Mouse (Mus musculus) telencephalon, adult 2 months (tissue): ENCODE results near the gene Cog3.

ENCODE experiments used
- DNase-seq: peaks from one replicate; pipeline ENCODE4 v3.0.0-alpha.2; 2011; ENCODE audit warnings: low read depth, low spot score

Cog3 gene

DNA sequence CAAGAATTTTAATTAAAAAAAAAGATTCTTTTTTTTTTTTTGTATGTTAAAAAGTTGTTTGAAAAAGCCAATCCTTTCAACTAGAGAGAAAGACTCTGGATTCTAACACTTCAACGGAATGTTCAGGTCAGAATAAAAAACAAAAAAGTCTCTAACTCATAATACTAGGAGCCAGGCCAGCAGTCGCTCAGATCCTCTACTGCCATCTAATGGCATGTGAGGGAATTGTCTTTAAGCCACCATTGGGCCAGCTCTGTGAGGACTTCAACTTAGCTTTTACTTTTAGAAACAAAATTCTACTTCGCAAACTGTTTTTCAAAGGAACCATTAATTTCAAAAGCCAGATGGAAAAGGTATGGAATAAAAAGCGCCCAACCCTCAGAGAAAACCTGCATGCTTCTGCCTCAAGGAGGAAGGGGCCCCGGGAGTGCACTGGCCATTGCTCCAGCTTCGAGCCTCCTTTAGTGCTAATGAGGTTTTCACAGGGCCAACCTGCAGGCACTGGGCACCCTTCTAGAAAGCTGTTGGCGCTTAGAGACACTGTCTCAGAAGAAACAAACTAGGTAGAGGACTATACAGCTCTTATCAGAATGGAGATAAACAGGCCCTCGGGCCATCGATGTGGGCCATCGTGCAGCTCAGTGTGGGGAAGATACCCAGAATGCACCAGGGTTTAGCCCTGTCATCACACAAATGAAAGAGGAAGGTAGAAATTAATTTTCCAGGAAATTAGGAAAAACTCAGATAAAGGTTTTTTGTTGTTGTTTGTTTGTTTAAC is 6.9 kb upstream of the Cog3 start:
- no peak for DNase-seq

DNA sequence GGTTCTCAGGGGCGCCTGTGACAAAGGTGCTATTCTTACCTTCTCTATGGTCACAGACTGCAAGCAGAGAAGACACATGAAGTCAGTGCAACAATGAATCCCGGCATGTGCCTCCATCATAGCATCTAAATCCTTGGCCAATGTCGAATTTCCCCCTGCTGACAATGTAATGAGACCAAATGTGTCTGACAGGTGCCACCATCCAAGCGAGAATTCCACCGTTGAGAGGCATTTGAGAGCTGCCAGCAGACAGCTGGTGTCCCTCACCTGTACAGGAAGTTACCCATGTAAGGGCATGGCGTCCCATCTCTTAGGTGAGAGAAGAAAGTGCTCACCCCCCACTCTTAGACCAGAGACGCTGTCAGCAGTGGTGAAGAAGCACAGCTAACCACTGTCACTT is 4.1 kb upstream of the Cog3 start:
- DNase-seq, result no peak

DNA sequence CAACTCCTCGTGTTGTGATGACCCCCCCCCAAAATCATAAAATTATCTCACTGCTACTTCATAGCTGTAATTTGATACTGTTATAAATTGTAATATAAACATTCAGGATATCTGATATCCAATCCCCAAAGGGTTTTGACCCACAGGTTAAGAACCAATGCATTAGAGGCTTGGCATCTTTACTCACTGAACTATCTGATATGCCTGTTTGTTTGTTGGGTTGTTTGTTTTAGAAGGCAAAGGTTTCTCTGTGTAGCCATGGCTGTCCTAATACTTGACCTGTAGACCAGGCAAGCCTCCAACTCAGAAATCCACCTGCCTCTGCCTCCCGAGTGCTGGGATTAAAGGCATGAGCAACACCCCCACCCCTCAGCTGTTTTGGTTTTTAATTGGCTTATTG is 3.5 kb upstream of the Cog3 start:
- DNase-seq, result no peak

DNA sequence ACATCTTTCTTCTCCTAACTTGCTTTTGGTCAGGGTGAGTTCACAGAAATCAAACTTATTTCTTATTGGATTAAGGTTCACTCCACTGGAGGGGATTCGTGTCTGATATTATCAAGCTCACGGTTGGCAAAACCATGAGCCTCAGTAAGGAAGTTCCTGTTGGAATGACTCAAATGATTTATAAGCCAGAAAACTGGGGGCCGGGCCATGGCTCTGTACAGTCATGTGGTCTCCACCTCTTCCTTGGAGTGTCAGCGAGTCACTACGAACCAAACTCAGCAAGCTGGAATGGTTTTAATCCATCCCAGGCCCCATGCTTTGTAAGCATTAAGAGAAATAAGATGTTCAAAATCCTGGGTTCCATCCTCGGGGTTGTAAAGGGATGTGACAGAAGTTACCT is 2.7 kb upstream of the Cog3 start:
- no peak for DNase-seq

DNA sequence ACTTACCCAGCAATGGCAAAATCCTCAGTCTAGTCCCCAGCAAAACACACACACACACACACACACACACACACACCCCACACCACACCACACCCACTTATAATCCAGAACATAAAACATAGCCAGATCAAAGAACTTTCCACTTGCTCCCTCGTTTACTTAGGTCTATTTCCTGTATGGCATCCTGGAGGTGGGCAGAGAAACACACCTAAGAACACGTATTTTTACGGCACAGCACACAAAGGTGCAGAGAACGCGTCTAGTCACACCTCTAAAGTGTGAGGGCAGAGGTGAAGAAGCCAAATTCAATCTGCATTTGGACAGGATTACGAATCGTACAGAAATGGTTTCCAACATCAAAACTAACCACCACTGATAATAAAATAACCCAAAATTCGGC is 1.1 kb downstream of the Cog3 start:
- no peak for DNase-seq

DNA sequence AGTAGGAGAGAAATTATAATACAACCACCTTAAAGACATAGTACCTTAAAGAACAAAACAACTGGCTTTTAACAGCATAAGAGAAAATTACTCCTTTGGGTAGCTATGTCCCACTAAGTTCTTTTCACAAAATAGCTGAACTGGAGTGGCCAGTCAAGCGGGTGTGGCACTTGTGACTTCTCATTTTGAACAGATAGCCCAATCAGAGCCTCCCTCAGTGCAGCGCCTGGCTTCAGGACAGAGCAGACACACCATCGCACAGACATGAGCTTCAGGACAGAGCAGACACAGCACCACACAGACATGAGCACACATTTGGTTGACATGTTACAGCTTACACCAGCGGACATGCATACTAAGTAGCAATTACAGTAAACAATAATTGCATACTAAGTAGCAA is 3.3 kb downstream of the Cog3 start:
- no peak for DNase-seq

DNA sequence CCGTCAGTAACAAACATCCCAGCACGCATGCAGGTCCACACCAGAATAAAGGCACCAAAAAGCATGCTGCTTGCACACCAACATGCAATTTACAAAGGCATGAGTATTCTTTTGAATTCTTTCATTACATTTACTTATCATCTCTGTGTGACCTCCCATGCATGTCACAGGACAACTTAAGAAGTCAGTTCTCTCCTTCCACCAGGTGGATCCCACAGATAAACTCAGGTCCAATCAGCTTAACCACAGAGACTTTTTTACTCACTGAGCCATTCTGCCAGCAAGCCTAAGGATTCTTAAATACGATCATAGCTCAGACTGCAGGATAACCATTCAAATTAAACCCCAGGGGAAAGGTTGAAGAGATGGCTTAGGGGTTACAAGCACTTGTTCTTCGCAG is 5.2 kb downstream of the Cog3 start:
- no peak for DNase-seq

DNA sequence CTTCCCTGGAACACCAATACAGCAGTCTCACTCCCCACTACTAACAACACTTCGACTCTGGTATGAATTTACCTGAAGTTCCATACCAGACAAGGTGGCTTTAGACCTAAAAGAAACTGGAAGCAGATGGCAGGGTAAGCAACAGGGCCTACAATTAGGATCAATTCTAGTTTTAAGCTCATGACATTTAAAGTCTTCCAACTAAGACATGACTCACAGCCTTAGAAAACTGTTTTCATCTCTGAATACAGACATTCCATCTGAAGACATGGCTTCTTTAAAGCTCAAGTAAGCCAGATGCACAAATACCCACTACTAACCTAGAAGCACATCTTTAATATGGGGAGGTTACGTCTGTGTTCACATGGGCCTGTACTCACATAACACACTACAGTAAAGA is 6.4 kb downstream of the Cog3 start:
- DNase-seq, result peak; percentile 43

DNA sequence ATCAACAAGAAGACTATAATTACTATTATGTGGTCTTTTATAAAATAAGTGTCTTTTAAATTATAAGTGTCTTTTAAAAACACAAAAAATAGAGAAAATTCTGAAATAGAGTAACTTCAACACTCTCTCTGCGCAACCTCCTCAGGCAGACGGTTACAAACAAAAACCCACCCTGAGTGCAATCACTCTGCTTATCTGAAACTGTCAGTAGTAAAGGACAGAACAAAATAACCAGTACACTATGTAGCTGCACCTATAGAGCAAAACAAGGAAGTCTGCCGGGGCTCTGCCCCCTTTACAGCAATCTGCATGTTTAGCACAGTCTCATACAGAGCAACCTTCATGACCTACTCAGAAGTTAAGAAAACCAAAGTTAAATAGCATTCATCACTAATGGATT is 12.4 kb downstream of the Cog3 start:
- DNase-seq, result no peak

DNA sequence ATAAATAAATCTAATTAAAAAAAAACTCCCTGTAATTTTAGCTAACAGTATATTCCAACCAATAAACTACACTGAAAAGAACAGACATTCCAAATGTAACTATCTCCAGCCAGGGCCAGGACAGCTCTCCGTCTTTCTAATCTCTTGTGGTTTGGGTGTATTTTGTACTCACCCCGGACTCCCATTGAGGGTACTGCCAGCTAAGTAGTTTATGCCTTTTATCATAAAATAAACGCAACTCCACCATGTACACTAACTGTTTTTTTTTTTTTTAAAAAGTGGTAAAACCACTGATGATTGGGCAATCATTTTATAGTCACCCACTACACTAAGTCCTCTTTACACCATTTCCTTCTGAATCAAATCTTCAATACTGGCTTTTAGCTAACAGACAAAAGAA is 18.7 kb downstream of the Cog3 start:
- DNase-seq, result no peak

DNA sequence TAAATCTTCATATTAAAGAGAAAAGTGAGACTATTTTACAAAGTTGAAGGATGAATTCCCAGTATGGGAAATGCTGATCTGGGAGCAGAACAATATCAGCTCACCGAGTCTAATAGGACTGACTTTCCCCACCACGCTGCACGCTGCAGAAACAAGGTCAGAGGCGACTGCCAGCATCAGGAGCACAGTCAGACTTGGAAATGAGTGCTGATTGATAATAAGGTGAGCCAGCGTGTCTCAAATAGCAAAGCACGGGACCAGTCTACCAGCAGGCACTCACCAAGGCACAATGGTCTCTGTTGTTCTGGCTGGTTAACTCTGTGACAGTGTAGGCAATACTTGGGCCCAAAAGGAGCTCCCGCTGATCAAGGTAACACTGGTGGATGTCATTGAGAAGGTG is 21.7 kb downstream of the Cog3 start:
- DNase-seq, result no peak

DNA sequence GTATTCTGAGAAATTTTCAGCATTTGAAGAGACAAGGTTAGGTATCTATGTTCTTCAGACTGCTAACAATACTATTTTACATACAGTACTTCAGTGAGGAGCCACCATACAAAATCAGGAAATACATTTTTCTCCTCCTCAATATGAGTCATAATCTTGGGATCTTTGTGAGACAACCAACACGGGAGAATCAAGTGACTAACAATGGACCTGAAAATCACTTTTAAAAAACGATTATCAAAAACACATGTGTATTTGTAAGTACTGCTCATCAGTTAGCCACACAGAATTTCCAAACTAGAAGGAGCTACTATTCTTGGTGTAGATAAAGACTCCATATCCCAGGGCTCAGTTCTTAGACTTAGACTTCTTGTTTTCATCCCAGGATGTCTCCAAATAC is 23.0 kb downstream of the Cog3 start:
- no peak for DNase-seq

DNA sequence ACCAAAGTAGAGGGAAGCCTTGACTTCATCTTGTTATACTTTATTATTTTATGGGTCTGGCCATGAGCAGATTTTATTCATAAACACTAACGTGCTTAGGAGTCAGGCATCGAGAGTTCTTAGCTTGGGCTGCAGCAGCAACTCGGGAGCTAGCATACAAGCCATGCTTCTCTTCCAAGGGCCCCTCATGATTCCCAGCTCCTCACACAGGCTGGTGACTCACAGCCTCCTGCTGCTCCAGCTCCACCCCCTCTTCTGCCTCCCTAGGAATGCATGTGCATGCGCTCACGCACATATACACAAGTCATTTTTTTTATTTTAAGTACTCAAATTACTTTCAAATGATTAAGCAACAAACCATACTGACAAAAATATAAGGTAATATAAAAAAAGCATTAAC is 26.2 kb downstream of the Cog3 start:
- DNase-seq, result no peak

DNA sequence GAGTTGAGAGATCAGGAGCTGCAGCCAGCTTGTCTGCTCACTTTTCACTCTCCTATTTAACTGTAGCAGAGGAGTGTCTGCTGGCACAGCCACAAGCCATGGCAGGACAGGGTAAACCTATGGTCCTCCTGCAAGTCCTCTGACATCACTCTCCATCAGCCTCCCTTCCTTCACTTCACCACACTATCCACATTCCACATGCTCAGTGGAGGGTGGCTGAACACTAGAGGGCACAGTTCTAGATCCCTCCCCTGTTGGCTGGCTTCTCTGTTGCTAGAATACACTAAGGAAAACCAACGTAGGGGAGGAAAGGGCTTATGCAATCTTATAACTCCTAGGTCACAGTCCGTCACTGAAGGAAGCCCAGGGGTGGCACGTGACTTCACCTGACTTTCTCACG is 27.3 kb downstream of the Cog3 start:
- DNase-seq, result no peak

DNA sequence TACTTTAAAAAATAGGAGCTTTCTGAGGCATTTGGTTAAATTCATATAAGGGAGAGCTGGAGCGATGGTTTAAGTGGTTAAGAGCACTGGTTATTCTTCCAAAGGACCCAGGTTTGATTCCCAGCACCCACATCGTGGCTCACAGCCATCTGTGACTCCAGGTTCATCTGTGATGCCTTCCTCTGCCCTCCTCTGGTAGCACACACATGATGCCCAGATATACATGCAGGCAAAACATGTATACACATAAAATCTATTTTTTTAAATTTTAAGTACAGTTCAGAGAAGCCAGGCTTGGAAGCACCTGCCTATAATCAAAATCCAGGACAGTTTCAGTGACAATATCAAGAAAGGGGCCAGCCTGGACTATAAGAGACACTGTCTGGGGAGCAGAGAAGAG is 31.5 kb downstream of the Cog3 start:
- no peak for DNase-seq

DNA sequence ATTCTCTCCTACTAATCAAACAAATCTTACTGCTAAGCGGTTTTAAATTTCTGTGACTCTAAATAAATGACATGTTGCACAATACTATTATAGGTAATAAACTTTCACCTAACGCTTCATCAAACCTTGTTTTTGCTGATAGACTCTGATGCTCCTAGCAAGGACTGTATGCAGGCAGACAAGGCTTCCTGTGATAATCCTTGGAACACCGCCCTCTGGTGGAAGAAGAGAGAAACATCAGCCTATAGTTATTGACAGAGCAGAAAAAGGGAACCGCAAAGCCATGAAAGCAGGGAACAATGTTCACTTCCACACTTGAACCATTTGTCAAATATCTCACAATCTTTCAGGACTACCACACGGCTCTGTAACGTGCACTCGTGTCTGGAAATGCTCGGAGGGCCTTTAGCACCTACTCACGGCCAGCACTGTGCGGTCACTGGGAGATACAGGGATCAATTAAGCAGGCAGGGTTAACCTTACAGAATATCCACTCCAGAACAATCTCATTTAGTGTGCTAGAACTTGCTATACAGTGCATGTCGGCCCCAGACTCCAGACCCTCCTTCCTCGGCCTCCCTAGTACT is 32.2 kb downstream of the Cog3 start:
- peak; percentile 29 for DNase-seq

DNA sequence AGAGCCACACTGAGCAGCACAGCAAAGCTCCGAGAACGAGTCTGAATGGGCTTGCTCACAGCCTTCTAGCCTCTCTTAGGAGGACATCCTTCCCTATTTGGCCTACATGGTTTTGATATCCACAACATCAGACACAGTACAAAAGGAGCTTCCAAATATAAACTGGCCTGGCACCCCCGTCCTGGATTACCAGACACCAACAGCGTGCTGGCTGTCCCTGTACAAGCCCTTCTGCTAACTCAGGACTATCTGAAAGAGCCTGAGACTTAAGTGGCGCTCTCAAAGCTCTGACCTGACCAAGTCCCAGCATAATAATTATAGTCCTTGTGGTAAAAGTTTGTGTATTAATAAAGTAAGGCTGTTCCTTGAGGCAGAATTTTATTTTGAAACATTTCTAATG is 34.2 kb downstream of the Cog3 start:
- DNase-seq, result no peak

DNA sequence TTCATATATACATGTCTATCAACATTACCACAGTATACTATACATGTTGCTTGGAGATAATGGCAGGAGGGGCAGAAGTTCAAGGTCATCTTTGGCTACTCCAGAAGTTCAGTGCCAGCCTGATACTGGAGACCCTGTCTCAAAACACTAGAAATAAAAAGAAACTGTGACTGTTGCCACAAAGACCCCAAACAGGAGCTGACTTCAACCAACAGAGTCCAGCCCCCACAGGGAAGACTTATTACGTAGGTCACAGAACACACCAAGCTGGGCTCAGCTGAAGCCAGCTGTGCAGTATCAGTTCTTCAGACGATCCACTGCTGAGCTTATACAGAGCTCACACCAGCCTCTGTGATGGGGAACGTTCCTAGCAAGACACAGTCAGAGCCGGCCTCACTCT is 37.9 kb downstream of the Cog3 start:
- DNase-seq, result no peak

DNA sequence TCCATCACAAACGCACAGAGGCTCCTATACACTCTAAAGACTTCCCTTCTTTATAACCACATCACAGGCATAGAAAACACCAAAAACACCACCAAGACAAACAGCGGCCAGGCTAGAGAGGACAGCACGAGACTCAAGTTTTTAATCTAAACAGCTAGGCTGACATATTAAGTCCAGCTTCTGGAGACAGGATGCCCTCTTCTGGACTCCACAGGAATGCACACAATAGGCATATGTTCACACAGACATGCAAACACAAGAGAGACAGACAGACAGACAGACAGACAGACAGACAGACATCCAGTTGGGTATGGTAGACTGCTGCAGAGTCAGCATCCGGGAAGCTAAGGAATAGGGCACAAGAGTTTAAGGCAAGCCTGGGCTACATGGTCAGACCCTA is 40.7 kb downstream of the Cog3 start:
- DNase-seq, result no peak

DNA sequence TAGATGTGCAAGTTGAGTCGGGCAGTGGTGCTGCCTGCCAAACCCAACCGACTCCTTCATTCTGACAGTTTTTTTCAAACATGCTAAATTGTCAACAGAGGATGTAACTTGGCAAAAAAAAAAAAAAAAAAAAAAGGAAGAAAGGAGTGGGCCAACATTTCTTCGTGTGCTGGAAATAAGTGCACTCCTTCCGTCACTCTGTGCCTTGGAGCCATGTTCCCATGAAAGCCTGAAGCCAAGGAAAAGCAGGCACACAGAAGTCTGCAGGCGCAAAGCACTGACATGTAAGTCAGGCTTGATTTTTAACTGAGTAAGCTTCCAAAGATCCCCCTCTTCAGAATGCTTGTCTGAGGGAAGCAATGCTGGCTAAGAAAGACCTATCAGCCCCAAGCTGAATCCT is 41.6 kb downstream of the Cog3 start:
- DNase-seq, result peak; percentile 38

DNA sequence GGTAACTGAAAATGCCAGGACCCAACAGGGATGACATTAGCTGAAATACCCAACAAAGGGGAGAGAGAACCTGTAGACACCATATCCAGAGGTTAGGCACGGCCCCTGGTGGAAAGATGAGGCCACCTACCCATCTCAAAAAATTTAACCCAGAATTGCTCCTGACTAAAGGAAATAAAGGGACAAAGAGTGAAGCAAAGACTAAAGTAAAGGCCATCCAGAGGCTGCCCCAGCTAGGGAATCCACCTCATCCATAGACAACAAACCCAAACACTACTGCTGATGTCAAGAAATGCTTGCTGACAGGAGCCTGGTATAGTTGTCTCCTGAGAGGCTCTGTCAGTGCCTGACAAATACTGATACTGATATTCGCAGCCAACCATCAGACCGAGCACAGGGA is 42.6 kb downstream of the Cog3 start:
- no peak for DNase-seq

DNA sequence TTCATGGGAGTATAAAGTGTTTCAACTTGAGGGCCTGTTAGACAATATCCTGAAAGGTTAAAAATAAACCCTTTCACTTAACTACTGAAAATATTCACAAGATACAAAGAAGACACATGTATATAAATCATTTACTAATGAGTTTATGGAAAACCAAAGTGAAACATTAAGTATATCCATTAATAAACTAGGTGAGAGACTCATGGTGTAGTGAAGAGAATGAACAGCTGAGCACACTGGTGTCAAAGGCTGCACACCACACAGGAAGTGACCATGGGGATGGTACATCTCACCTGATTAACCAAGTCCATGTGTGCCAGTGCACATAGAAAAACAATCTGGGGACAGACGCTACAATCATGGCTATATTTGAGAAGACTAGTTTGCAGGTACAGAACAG is 45.3 kb downstream of the Cog3 start:
- DNase-seq, result no peak

DNA sequence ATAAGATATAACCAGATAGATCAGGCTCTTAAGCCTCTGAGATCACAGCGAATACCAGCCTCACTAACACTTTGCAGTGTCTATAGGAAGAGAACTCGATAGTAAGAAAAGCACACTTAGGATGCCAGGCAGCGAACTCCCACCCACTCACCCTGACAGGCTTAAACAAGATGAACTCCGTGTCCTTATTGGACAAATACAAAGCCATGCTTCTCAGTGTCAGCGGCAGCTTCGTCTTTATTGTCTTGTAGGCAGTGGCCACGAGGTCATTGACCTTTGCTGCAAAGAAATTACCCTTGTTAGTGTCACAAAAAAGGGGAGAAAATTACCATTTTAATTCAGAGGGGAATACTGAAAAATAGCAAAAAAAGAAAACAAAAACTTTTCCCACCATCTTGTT is 46.5 kb downstream of the Cog3 start:
- DNase-seq, result no peak

DNA sequence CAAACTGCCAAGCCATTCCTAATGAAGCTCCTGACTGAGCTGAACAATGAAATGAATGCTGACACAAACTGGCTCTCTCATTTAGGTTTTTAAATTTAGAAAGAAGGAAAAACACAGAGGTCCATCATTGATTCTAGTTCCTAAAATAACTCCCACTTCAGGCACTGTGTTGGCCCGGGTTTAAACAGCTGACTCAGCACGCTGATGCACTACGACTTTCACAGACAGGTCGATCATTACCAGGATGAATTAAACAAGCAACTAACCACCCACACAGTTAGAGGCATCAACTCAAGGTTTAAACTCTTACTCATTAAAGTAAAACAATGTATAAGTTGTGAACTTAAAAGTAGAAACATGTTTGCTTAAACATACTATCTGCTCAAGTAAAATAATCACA is 47.7 kb downstream of the Cog3 start:
- DNase-seq, result no peak
